Mouse (Mus musculus): ENCODE results near the gene Eea1. TPM values are rescaled to one million over a fixed set of nuclear protein-coding genes. Genes with fewer than 3 reads are reported as not detected.

The Eea1 gene
- polyA plus RNA-seq, 1 experiment from 2014 or later: 22.4 TPM

- Histone ChIP-seq H3K9me3 (no peaks in the 10 kb centered on the region), H3K36me3 (no peaks in the 10 kb centered on the region), H3K9ac (no peak overlapping the region), H3K4me2 (replicated peaks) (no peak overlapping the region), H3K4me1 (replicated peaks) (no peaks in the 10 kb centered on the region), H3K27ac (no peak overlapping the region), H3K27me3 (replicated peaks) (no peaks in the 10 kb centered on the region), H3K4me3 (replicated peaks) (no peak overlapping the region)
- 90% methylated on average over 2 of the region's 2 CpGs for WGBS
- ATAC-seq: no peak
These were observed 16.2 kb downstream of the Eea1 start for GRCm38 (mm10) chr10:95956629-95957028.

GRCm38 (mm10) chr10:95957574-95957973 is 17.1 kb downstream of the Eea1 start:
- no peak for ATAC-seq
- H3K27me3 ChIP-seq (replicated peaks): no peaks in the 10 kb centered on the region
- WGBS: 69% methylated on average over 1 of the region's 1 CpGs
- no peak overlapping the region for H3K27ac ChIP-seq
- no peak overlapping the region for H3K4me3 ChIP-seq (replicated peaks)
- no peaks in the 10 kb centered on the region for H3K36me3 ChIP-seq
- no peaks in the 10 kb centered on the region for H3K4me1 ChIP-seq (replicated peaks)
- no peak overlapping the region for H3K4me2 ChIP-seq (replicated peaks)
- no peak overlapping the region for H3K9ac ChIP-seq
- no peaks in the 10 kb centered on the region for H3K9me3 ChIP-seq

GRCm38 (mm10) chr10:95964679-95965078 is 24.2 kb downstream of the Eea1 start:
- Histone ChIP-seq H3K36me3 (no peaks in the 10 kb centered on the region), H3K4me1 (replicated peaks) (no peaks in the 10 kb centered on the region), H3K4me3 (replicated peaks) (no peak overlapping the region), H3K9me3 (no peaks in the 10 kb centered on the region), H3K27ac (no peak overlapping the region), H3K9ac (no peak overlapping the region), H3K4me2 (replicated peaks) (no peak overlapping the region), H3K27me3 (replicated peaks) (no peaks in the 10 kb centered on the region)
- WGBS: 93% methylated on average over 1 of the region's 1 CpGs
- no peak for ATAC-seq

- WGBS: 97% methylated on average over 1 of the region's 1 CpGs
- no peak for ATAC-seq
These were observed 29.2 kb downstream of the Eea1 start for GRCm38 (mm10) chr10:95969694-95970093.

GRCm38 (mm10) chr10:95970744-95971212 is 30.3 kb downstream of the Eea1 start:
- Histone ChIP-seq H3K9me3 (no peaks in the 10 kb centered on the region), H3K27me3 (replicated peaks) (no peaks in the 10 kb centered on the region), H3K9ac (no peak overlapping the region), H3K4me1 (replicated peaks) (no peaks in the 10 kb centered on the region), H3K4me2 (replicated peaks) (no peak overlapping the region), H3K27ac (no peak overlapping the region), H3K4me3 (replicated peaks) (no peak overlapping the region), H3K36me3 (no peaks in the 10 kb centered on the region)
- ATAC-seq: no peak
- WGBS: 46% methylated on average over 3 of the region's 3 CpGs

More at GRCm38 (mm10) chr10:95969694-95970093, 29.2 kb downstream of the Eea1 start:
- no peaks in the 10 kb centered on the region for H3K27me3 ChIP-seq (replicated peaks)
- no peak overlapping the region for H3K27ac ChIP-seq
- H3K4me3 ChIP-seq (replicated peaks): no peak overlapping the region
- H3K36me3 ChIP-seq: no peaks in the 10 kb centered on the region
- H3K9me3 ChIP-seq: no peaks in the 10 kb centered on the region
- no peak overlapping the region for H3K9ac ChIP-seq
- H3K4me2 ChIP-seq (replicated peaks): no peak overlapping the region
- no peaks in the 10 kb centered on the region for H3K4me1 ChIP-seq (replicated peaks)

GRCm38 (mm10) chr10:95971341-95971740 is 30.9 kb downstream of the Eea1 start:
- Histone ChIP-seq H3K4me3 (replicated peaks) (no peak overlapping the region), H3K9me3 (no peaks in the 10 kb centered on the region), H3K9ac (no peak overlapping the region), H3K4me1 (replicated peaks) (no peaks in the 10 kb centered on the region), H3K27ac (no peak overlapping the region), H3K36me3 (no peaks in the 10 kb centered on the region), H3K27me3 (replicated peaks) (no peaks in the 10 kb centered on the region), H3K4me2 (replicated peaks) (no peak overlapping the region)
- no peak for ATAC-seq
- WGBS: 85% methylated on average over 4 of the region's 4 CpGs

- H3K36me3 ChIP-seq: no peaks in the 10 kb centered on the region
- H3K9me3 ChIP-seq: no peaks in the 10 kb centered on the region
- H3K27me3 ChIP-seq (replicated peaks): no peaks in the 10 kb centered on the region
- ATAC-seq: no peak
- no peak overlapping the region for H3K4me2 ChIP-seq (replicated peaks)
- 86% methylated on average over 3 of the region's 3 CpGs for WGBS
- H3K4me1 ChIP-seq (replicated peaks): no peaks in the 10 kb centered on the region
- H3K4me3 ChIP-seq (replicated peaks): no peak overlapping the region
- no peak overlapping the region for H3K9ac ChIP-seq
- no peak overlapping the region for H3K27ac ChIP-seq
These were observed 31.5 kb downstream of the Eea1 start for GRCm38 (mm10) chr10:95971942-95972341.

- Histone ChIP-seq H3K9me3 (no peaks in the 10 kb centered on the region), H3K27me3 (replicated peaks) (no peaks in the 10 kb centered on the region), H3K9ac (no peak overlapping the region), H3K27ac (no peak overlapping the region), H3K4me3 (replicated peaks) (no peak overlapping the region), H3K36me3 (no peaks in the 10 kb centered on the region), H3K4me2 (replicated peaks) (no peak overlapping the region), H3K4me1 (replicated peaks) (no peaks in the 10 kb centered on the region)
- 95% methylated on average over 3 of the region's 3 CpGs for WGBS
- ATAC-seq: no peak
These were observed 34.0 kb downstream of the Eea1 start for GRCm38 (mm10) chr10:95974462-95974861.

- Histone ChIP-seq H3K27me3 (replicated peaks) (no peaks in the 10 kb centered on the region), H3K4me1 (replicated peaks) (no peaks in the 10 kb centered on the region), H3K27ac (no peak overlapping the region), H3K9me3 (no peaks in the 10 kb centered on the region), H3K4me3 (replicated peaks) (no peak overlapping the region), H3K36me3 (no peaks in the 10 kb centered on the region), H3K4me2 (replicated peaks) (no peak overlapping the region), H3K9ac (no peak overlapping the region)
- ATAC-seq: no peak
- 90% methylated on average over 2 of the region's 2 CpGs for WGBS
These were observed 36.3 kb downstream of the Eea1 start for GRCm38 (mm10) chr10:95976798-95977197.

- WGBS: 88% methylated on average over 1 of the region's 1 CpGs
- Histone ChIP-seq H3K4me3 (replicated peaks) (no peak overlapping the region), H3K36me3 (no peaks in the 10 kb centered on the region), H3K27me3 (replicated peaks) (no peaks in the 10 kb centered on the region), H3K9ac (no peak overlapping the region), H3K4me1 (replicated peaks) (no peaks in the 10 kb centered on the region), H3K27ac (no peak overlapping the region), H3K9me3 (no peaks in the 10 kb centered on the region), H3K4me2 (replicated peaks) (no peak overlapping the region)
- ATAC-seq: no peak
These were observed 49.3 kb downstream of the Eea1 start for GRCm38 (mm10) chr10:95989731-95990130.

- H3K9ac ChIP-seq: no peak overlapping the region
- H3K4me2 ChIP-seq (replicated peaks): no peak overlapping the region
- H3K36me3 ChIP-seq: no peaks in the 10 kb centered on the region
- no peak for ATAC-seq
- no peaks in the 10 kb centered on the region for H3K4me1 ChIP-seq (replicated peaks)
- H3K9me3 ChIP-seq: no peaks in the 10 kb centered on the region
- 84% methylated on average over 1 of the region's 1 CpGs for WGBS
- H3K27me3 ChIP-seq (replicated peaks): no peaks in the 10 kb centered on the region
- H3K27ac ChIP-seq: no peak overlapping the region
- H3K4me3 ChIP-seq (replicated peaks): no peak overlapping the region
These were observed 50.7 kb downstream of the Eea1 start for GRCm38 (mm10) chr10:95991176-95991575.

GRCm38 (mm10) chr10:96000904-96001303 is 60.5 kb downstream of the Eea1 start:
- no peak for ATAC-seq
- H3K4me1 ChIP-seq (replicated peaks): no peaks in the 10 kb centered on the region
- 78% methylated on average over 5 of the region's 5 CpGs for WGBS
- no peak overlapping the region for H3K27ac ChIP-seq
- H3K4me2 ChIP-seq (replicated peaks): no peak overlapping the region
- no peak overlapping the region for H3K9ac ChIP-seq
- no peak overlapping the region for H3K4me3 ChIP-seq (replicated peaks)
- no peaks in the 10 kb centered on the region; the same call in 1 of the 2 replicates for H3K36me3 ChIP-seq
- H3K9me3 ChIP-seq: no peaks in the 10 kb centered on the region
- no peaks in the 10 kb centered on the region for H3K27me3 ChIP-seq (replicated peaks)

- H3K27ac ChIP-seq: no peak overlapping the region
- H3K4me3 ChIP-seq (replicated peaks): no peak overlapping the region
- peaks cover 17% of the 10 kb centered on the region for H3K36me3 ChIP-seq
- no peaks in the 10 kb centered on the region for H3K9me3 ChIP-seq
- no peak for ATAC-seq
- H3K9ac ChIP-seq: no peak overlapping the region
- H3K4me1 ChIP-seq (replicated peaks): no peaks in the 10 kb centered on the region
- no peak overlapping the region for H3K4me2 ChIP-seq (replicated peaks)
- no peaks in the 10 kb centered on the region for H3K27me3 ChIP-seq (replicated peaks)
These were observed 75.3 kb downstream of the Eea1 start for GRCm38 (mm10) chr10:96015738-96016137.

Measured in intestine, embryonic 15.5 days (tissue).